Mouse (Mus musculus) brain, embryonic 18.5 days (tissue): ENCODE results near the gene Commd3.
A peak's percentile ranks its signal among the peaks of the same experiment; 100 is the strongest.

ENCODE experiments used
- DNase-seq: peaks from one replicate; pipeline ENCODE4 v3.0.0-alpha.2; 2012; ENCODE audit warnings: low read depth, low spot score

The Commd3 gene

GRCm38 (mm10) chr2:18672133-18672765 is at the start of gene Commd3:
Gene Commd3 (plus strand): TSS chr2:18672384.
- DNase-seq: no peak

- DNase-seq: no peak
Observed at GRCm38 (mm10) chr2:18623219-18623618, 49.0 kb upstream of the Commd3 start.

- no peak for DNase-seq
Observed at GRCm38 (mm10) chr2:18630547-18630946, 41.6 kb upstream of the Commd3 start.

- peak; percentile 34 for DNase-seq
Observed at GRCm38 (mm10) chr2:18635052-18635451, 37.1 kb upstream of the Commd3 start.

- no peak for DNase-seq
Observed at GRCm38 (mm10) chr2:18648563-18648962, 23.6 kb upstream of the Commd3 start.

GRCm38 (mm10) chr2:18654821-18655220 is 17.4 kb upstream of the Commd3 start:
- no peak for DNase-seq

GRCm38 (mm10) chr2:18664003-18664402 is 8.2 kb upstream of the Commd3 start:
- DNase-seq: no peak

GRCm38 (mm10) chr2:18671041-18671440 is 1.1 kb upstream of the Commd3 start:
- no peak for DNase-seq

- DNase-seq: no peak
Observed at GRCm38 (mm10) chr2:18672766-18673164, 581 bp downstream of the Commd3 start.

- no peak for DNase-seq
Observed at GRCm38 (mm10) chr2:18673766-18674165, 1.6 kb downstream of the Commd3 start.

GRCm38 (mm10) chr2:18674193-18674902 is 2.2 kb downstream of the Commd3 start:
- no peak for DNase-seq

GRCm38 (mm10) chr2:18675681-18676456 is 3.7 kb downstream of the Commd3 start:
- DNase-seq: no peak

GRCm38 (mm10) chr2:18676457-18676935 is 4.3 kb downstream of the Commd3 start:
- DNase-seq: peak; percentile 81

GRCm38 (mm10) chr2:18676936-18677491 is 4.8 kb downstream of the Commd3 start, which contains the start of gene Bmi1:
Gene Bmi1 (plus strand): TSS chr2:18677018.
- DNase-seq: no peak

GRCm38 (mm10) chr2:18677631-18678471 is 5.7 kb downstream of the Commd3 start:
- DNase-seq: no peak

GRCm38 (mm10) chr2:18679701-18680100 is 7.5 kb downstream of the Commd3 start:
- DNase-seq: no peak

GRCm38 (mm10) chr2:18680501-18680900 is 8.3 kb downstream of the Commd3 start:
- no peak for DNase-seq

- no peak for DNase-seq
Observed at GRCm38 (mm10) chr2:18680961-18681360, 8.8 kb downstream of the Commd3 start.

GRCm38 (mm10) chr2:18684062-18684461 is 11.9 kb downstream of the Commd3 start:
- no peak for DNase-seq

GRCm38 (mm10) chr2:18686386-18686785 is 14.2 kb downstream of the Commd3 start:
- DNase-seq: no peak
